ENCODE assay signal across 19 mouse cellular contexts in genomic region chr13:105180781-105181180, GRCm38 (mm10).
"Had no signal": no experiment of that assay in that cellular context is flagged by ENCODE, and none has a peak within 500 bp of the region (broad histone marks: within the 10 kb centered on the region; RNA-seq: fewer than 3 reads in every experiment).

No protein-coding gene starts in this region.

- DNase-seq: kidney, postnatal 14 days; kidney, postnatal 4 days; left cerebral cortex, postnatal 4 days; liver, postnatal 0 days; lung, embryonic 14.5 days; retina, postnatal 1 day; right cerebral cortex, postnatal 25 days; spleen, adult 18-20 months; thymus, postnatal 36 days had no signal

- H3K27me3 ChIP-seq: limb, embryonic 12.5 days; limb, embryonic 15.5 days; midbrain, embryonic 13.5 days; neural tube, embryonic 12.5 days; stomach, embryonic 15.5 days had no signal

- H3K27ac ChIP-seq: limb, embryonic 12.5 days; limb, embryonic 15.5 days; liver, embryonic 14.5 days; macrophage; midbrain, embryonic 13.5 days; neural tube, embryonic 12.5 days; stomach, embryonic 15.5 days had no signal

- H3K36me3 ChIP-seq: limb, embryonic 12.5 days; limb, embryonic 15.5 days; neural tube, embryonic 12.5 days; stomach, embryonic 15.5 days had no signal

- H3K9ac ChIP-seq: limb, embryonic 12.5 days; limb, embryonic 15.5 days; liver, embryonic 14.5 days; liver, postnatal 0 days; lung, embryonic 14.5 days; midbrain, embryonic 13.5 days; neural tube, embryonic 12.5 days; stomach, embryonic 15.5 days had no signal

- H3K4me1 ChIP-seq: limb, embryonic 12.5 days; limb, embryonic 15.5 days; neural tube, embryonic 12.5 days; stomach, embryonic 15.5 days had no signal

- ATAC-seq: liver, postnatal 0 days; lung, postnatal 0 days; midbrain, embryonic 13.5 days; midbrain, embryonic 16.5 days had no signal

- H3K4me3 ChIP-seq: limb, embryonic 12.5 days; limb, embryonic 15.5 days; midbrain, embryonic 13.5 days; neural tube, embryonic 12.5 days; stomach, embryonic 15.5 days had no signal

- H3K4me2 ChIP-seq: limb, embryonic 12.5 days; limb, embryonic 15.5 days; liver, embryonic 11.5 days; lung, embryonic 14.5 days; midbrain, embryonic 13.5 days; neural tube, embryonic 12.5 days; stomach, embryonic 15.5 days had no signal

- H3K9me3 ChIP-seq: limb, embryonic 12.5 days; limb, embryonic 15.5 days; midbrain, embryonic 13.5 days; neural tube, embryonic 12.5 days; stomach, embryonic 15.5 days had no signal
